Mouse (Mus musculus): ENCODE results near the gene Cct8. TPM values are rescaled to one million over a fixed set of nuclear protein-coding genes. Genes with fewer than 3 reads are reported as not detected.

The Cct8 gene
- total RNA-seq, 2 experiments from 2014 or later = 156 to 160 TPM

- intact Hi-C loops (cut with DNase I) = loop anchor here (1.0 to 2.0 kb wide), 3 partner anchors 14 to 40 kb away; partner anchors contain the start of genes Cct8, Ltn1 and Rwdd2b
Observed at GRCm38 (mm10) chr16:87454419-87455179, 41.1 kb downstream of the Cct8 start, which contains the start of gene Usp16. Usp16 (plus strand) TSS chr16:87454703.

GRCm38 (mm10) chr16:87453226-87453625 is 42.4 kb downstream of the Cct8 start:
- intact Hi-C loops (cut with DNase I) = no loop called here

More at GRCm38 (mm10) chr16:87454419-87455179, 41.1 kb downstream of the Cct8 start, which contains the start of gene Usp16:
- peak; percentile 95 to 96 for DNase-seq (ENCODE audit: low spot score in 2 of 2)

DNA sequence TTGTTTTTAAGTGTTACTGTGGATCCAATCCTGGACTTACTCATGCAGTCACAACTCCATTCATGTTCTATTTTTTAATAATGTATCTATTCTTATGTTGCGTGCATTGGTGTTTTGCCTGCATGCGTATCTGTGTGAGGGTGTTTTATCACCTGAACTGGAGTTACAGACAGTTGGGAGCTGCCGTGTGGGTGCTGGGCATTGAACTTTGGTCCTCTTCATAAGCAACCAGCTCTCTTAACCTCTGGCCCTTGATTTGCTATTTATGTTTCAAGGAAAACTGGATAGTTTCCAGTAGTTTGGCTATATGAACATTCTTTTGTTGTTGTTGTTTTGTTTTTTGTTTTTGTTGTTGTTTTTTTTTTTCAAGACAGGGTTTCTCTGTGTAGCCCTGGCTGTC is 50.1 kb downstream of the Cct8 start:
- no peak for DNase-seq (ENCODE audit: low spot score in 2 of 2)

More at GRCm38 (mm10) chr16:87453226-87453625, 42.4 kb downstream of the Cct8 start:
- no peak for DNase-seq (ENCODE audit: low spot score in 2 of 2)

DNA sequence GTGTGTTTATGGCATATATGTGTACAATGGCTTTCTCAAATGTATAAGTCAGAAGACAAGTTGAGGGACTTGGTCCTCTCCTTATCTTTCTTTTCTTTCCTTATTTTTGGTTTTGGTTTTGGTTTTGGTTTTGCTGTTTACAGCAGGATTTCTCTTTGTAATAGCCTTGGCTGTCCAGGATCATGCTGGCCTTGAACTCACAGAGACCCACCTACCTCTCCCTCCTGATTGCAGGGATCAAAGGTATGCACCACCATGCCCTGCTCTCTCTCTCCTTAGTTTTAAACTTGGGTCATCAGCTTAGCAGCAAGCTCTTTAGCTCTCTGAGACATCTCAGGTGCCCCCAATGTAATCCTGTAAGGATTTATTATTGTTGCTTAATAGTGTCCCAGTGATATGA is 50.6 kb downstream of the Cct8 start:
- intact Hi-C loops (cut with DNase I) = no loop called here
- DNase-seq (ENCODE audit: low spot score in 2 of 2) = no peak

More for the DNA sequence above, 50.1 kb downstream of the Cct8 start:
- intact Hi-C loops (cut with DNase I) = no loop called here

DNA sequence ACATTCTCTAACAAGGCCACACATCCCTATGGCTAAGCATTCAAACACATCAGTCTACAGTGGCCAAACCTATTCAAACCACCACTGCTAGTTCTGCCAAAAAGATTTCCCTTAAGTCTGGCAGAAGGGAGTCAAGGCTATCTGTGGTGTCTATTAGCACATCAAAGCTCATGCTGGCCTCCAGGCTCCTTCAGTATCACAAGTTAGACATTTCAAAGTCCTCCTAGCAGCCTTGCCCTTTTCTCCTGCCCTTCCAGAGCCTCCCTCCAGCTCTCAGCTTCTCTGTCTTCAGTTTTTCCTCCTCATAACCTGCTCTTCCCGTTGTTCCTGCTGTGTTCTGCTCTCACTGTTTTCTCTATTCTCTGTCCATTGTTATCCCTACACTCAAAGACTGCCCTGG is 51.6 kb downstream of the Cct8 start:
- intact Hi-C loops (cut with DNase I) = no loop called here
- no peak for DNase-seq (ENCODE audit: low spot score in 2 of 2)

GRCm38 (mm10) chr16:87443245-87443644 is 52.4 kb downstream of the Cct8 start:
- intact Hi-C loops (cut with DNase I) = no loop called here
- no peak for DNase-seq (ENCODE audit: low spot score in 2 of 2)

GRCm38 (mm10) chr16:87442291-87442690 is 53.4 kb downstream of the Cct8 start:
- DNase-seq (ENCODE audit: low spot score in 2 of 2) = no peak
- intact Hi-C loops (cut with DNase I) = no loop called here

DNA sequence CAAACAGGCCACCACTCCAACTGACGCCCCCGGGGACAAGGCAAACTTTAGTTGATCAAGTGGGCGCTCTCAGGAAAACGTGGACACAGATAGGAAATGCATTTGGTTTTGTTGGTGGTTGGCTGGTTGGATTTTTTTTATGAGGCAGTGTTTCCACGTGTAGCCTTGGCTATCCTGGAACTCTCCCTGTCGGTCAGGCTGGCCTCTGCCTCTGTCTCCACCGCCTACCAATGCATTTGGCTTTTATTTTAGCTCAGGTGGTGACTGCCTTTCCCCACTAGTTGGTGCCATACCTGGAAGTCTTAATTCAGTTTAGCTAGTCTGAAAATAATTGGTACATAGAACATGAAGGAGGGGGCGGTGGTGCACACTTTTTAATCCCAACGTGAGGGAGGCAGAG is 54.6 kb downstream of the Cct8 start:
- intact Hi-C loops (cut with DNase I) = loop anchor here (2.0 kb wide), 1 partner anchor 14 kb away; the partner anchor contains the start of gene Usp16
- no peak for DNase-seq (ENCODE audit: low spot score in 2 of 2)

- intact Hi-C loops (cut with DNase I) = loop anchor here (2.0 kb wide), 1 partner anchor 15 kb away; the partner anchor contains the start of gene Usp16
- peak; percentile 95 for DNase-seq (ENCODE audit: low spot score in 2 of 2)
Observed at GRCm38 (mm10) chr16:87440184-87440686, 55.4 kb downstream of the Cct8 start, which contains the start of gene Rwdd2b. Rwdd2b (minus strand) TSS chr16:87440573.

DNA sequence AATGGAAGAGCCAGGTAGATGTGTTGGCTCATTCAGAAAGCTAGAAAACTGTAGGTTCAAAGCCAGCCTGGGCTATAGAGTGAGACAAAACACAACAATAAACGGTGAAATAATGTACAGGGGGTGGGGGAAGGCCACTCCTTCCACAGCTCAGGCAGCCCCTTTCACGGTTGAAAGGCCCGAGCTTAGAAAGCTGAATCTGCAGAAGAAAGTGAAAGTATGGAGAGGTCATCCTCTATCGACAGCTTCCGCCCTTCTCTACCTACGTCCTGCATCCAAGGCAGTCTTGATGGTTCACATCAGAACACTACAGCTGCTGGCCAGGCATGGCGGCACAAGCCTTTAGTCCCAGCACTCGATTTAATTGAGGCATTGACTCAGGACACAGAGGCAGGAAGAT is 57.0 kb downstream of the Cct8 start:
- no peak for DNase-seq (ENCODE audit: low spot score in 2 of 2)
- intact Hi-C loops (cut with DNase I) = no loop called here

DNA sequence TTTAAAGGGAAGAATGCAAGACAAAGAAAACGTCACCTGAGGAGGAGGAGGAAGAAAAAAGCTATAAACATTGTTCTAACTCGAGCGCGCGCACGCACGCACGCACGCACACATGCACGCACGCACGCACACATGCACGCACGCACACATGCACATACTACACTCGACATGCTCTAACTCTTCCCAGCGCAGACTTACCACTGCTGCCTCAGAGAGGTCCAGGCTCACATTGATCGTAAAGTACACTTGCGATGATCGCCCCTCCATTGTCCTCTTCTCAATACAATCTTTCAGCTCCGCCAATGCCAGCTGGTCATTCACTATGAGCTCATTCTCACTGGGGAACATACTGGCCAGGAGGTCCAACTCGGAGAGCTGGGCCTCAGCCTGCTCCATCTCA is 58.6 kb downstream of the Cct8 start:
- intact Hi-C loops (cut with DNase I) = no loop called here
- DNase-seq (ENCODE audit: low spot score in 2 of 2) = no peak

DNA sequence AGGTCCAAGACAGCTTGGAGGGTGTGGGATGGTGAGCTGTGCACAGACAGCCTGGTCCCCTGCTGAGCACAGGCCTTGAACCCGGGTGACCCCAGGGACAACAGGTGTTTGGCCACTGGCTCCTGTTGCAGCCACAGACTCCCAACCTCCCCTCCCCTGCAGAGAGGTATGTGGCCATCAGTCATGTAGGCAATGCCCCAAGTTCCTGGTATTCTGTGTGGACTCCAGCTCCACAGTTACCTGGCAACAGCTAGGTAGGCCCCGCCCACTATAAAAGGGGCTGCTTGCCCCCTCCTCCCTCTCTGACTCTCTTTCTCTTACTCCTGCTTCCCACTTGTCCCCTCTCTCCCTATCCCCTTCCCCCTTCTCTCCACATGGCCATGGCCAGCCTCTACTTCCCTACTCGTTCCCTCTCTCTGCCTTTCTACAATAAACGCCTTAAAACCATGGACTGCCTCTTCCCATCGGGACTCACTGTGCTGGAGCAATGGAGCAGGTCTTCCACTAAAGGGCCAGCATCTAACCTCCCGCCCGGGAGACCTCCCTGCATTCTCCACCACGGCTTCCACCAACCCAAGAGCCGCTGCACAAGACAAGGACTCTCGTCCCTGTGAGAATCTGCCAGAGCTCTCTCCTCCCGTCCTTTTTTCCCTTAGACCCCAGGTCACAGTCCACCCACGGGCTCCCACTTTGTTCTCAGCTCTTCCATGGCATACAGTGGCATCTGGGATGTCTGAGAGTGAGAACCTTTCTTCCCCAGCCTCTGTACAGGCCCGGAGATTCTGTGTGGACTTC is 60.1 kb downstream of the Cct8 start:
- intact Hi-C loops (cut with DNase I) = no loop called here
- no peak for DNase-seq (ENCODE audit: low spot score in 2 of 2)

DNA sequence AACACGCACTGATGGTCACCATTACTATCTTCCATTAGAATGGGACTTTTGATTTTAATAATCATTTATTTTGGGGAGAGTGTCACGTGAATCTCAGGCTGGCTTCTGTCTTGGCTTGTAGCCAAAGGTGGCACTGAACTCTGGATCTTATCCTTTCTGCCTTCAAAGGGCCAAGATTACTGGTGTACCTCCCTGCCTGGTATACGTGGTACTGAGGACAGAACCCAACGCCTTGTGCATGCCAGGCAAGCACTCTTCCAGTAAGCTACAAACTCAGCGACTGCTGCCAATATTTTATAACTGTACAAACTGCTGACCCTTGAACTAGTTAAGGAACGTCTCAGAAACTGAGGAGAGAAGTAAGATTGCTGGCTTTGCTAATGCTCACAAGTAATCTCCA is 60.7 kb downstream of the Cct8 start:
- no peak for DNase-seq (ENCODE audit: low spot score in 2 of 2)
- intact Hi-C loops (cut with DNase I) = no loop called here

- intact Hi-C loops (cut with DNase I) = no loop called here
- DNase-seq (ENCODE audit: low spot score in 2 of 2) = no peak
Observed at GRCm38 (mm10) chr16:87434266-87434665, 61.4 kb downstream of the Cct8 start.

Other genes starting within 250 kb of the Cct8 start
- 10 to 100 TPM; 19.1 to 19.3 TPM for gene N6amt1, start 141.7 kb downstream of the Cct8 start, total RNA-seq (2021)
- gene Ltn1, start 63.3 kb downstream of the Cct8 start, total RNA-seq (2021) = 10 to 100 TPM; 43.7 to 44.8 TPM
- 10 to 100 TPM; 10.2 to 11.3 TPM for gene Rwdd2b, start 55.3 kb downstream of the Cct8 start, total RNA-seq (2021)
- 10 to 100 TPM; 41.6 to 47.3 TPM for gene Usp16, start 41.2 kb downstream of the Cct8 start, total RNA-seq (2021)
- under 1 TPM; 0.57 to 0.62 TPM for gene Map3k7cl, start 57.5 kb upstream of the Cct8 start, total RNA-seq (2021)
- 10 to 100 TPM; 12.0 to 12.8 TPM for gene Bach1, start 203.1 kb upstream of the Cct8 start, total RNA-seq (2021)